Mouse (Mus musculus): ENCODE results near the gene Naif1. TPM values are rescaled to one million over a fixed set of nuclear protein-coding genes. Genes with fewer than 3 reads are reported as not detected.

Naif1 gene
- total RNA-seq, 2 experiments from 2014 or later: 3.9 TPM

- no peak for DNase-seq (ENCODE audit: low spot score in 2 of 2)
- intact Hi-C loops (cut with DNase I): no loop called here
Measured at GRCm38 (mm10) chr2:32425568-32425967, 24.7 kb upstream of the Naif1 start.

DNA sequence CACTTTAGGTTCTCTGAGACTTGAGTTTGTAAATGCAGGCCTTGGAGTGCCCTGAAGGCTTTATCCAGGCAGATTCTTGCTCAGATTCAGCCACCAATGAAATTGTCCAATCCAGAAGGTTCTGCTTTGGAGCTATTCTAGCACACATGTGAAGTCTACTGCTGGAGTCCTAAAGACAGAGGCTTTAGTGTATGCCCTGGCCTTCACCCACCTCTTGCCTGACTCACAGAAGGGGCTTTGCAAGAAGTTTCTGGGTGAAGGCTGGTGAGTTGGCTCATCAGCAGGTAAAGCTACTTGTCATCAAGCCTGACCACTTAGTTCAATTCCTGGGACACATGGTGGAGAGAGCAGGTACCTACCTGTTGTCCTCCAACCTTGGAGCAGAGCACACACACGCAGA lies 24.1 kb upstream of the Naif1 start:
- intact Hi-C loops (cut with DNase I): no loop called here
- DNase-seq (ENCODE audit: low spot score in 2 of 2): no peak

DNA sequence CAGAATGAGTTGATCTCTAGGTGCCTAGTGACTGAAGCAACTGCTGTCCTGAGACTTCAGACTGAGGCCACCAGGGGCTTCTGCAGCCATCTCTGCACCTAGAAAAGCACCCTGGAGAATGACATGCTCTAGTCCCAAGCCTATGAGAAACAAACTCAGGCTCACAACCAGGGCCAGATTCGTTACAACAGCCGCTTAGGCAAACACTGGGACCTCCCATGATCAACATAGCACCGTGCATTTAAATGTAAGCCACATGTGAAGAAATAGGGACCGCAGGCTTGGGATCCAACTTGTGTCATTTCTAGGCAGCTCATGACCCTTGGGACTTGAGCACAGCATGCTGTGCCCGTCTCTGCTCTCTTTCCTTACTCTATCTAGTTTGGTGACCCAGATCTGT lies 22.5 kb upstream of the Naif1 start:
- intact Hi-C loops (cut with DNase I): loop anchor here (2.0 kb wide), 1 partner anchor 23 kb away; the partner anchor contains the start of genes Naif1 and Slc25a25
- DNase-seq (ENCODE audit: low spot score in 2 of 2): no peak

DNA sequence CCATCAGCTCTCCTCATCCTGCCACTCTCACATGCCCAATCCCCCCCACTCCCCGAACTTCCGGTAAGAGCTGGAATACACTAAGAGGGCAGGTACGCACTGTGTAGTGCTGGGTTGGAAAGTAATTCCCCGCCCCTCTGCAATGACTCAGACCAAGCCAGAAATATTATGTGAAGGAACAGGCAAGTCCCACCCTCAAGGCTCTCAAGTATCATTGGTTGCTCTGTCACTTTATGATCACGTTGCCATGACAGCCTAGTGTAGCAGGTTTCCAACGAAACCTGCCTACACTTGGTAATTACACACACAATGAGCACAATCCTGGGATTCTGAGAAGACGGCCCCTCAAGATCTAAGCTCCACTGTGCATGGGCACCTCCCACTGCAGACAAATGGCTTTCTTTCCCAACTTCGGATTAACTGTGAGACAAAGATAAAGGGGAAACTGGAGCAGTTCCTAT lies 22.0 kb upstream of the Naif1 start:
- intact Hi-C loops (cut with DNase I): loop anchor here (2.0 kb wide), 1 partner anchor 23 kb away; the partner anchor contains the start of genes Naif1 and Slc25a25
- peak; percentile 54 to 69 for DNase-seq (ENCODE audit: low spot score in 2 of 2)

GRCm38 (mm10) chr2:32429215-32429891 lies 20.9 kb upstream of the Naif1 start:
- DNase-seq (ENCODE audit: low spot score in 2 of 2): no peak
- intact Hi-C loops (cut with DNase I): loop anchor here (2.0 kb wide), 1 partner anchor 21 kb away; the partner anchor contains the start of genes Naif1 and Slc25a25

DNA sequence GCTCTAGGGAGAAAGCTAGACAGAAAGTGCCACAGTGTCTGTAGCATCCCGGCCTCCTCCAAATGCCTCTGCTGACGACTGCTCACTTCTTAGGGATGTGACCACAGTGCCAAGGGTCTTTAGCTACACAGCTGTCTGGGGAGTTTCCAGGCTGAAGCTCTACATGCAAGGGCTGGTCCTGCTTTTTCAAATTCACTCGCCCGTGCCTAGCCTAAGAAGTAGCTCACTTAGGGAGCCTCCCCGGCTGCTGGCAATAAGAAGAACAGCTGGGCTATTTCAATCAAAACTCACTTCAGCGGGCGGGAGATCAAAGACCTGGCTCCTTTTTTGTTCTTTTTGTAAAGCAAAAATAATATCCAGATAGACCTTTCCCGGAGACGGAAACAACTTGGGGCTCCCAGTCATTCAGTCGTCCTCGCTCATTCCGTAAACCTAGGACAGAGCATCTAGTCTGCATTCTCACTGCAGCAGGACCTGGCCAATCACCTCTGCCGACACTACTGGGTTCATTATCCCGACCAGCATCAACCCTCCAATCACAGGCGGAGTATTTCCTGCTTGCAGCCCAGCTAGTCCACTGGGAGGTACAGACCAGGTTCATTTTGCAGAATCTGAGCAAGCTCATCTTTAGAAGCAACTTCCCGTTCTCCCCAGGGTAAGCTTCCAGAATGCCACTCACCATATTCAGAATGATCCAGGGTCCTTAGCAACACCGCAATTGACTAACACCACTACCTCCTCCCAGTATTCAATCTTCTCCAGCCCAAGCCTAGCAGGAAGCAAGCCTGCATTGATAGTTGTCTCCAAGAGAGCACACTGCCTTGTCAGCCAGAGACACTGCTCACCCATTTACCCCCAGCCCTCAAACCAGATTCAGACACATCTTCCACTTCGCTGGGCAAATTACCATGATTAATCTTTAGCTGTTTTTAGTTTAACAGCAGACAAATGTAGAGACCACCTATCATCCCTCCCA lies 19.3 kb upstream of the Naif1 start:
- peak; percentile 87 for DNase-seq (ENCODE audit: low spot score in 2 of 2)
- intact Hi-C loops (cut with DNase I): no loop called here

GRCm38 (mm10) chr2:32436686-32437372 lies 13.4 kb upstream of the Naif1 start:
- DNase-seq (ENCODE audit: low spot score in 2 of 2): no peak
- intact Hi-C loops (cut with DNase I): no loop called here

GRCm38 (mm10) chr2:32437612-32438166 lies 12.6 kb upstream of the Naif1 start:
- intact Hi-C loops (cut with DNase I): no loop called here
- no peak for DNase-seq (ENCODE audit: low spot score in 2 of 2)

DNA sequence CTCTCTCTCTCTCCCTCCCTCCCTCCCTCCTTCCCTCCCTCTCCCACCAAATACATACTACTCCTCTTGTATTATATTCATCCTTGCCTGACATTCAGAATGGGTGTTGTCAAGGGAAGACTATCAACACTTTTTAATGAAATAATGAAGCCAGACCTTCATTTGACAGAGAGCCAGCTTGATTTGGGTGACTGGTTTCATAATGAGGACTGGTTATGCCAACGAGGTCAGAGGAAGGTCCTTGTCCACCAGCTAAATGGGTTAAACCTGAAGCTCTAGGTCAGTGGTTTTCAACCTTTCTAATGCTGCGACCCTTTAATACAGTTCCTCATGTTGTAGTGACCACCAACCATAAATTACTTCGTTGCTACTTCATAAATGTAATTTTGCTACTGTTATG lies 11.5 kb upstream of the Naif1 start:
- no peak for DNase-seq (ENCODE audit: low spot score in 2 of 2)
- intact Hi-C loops (cut with DNase I): no loop called here

GRCm38 (mm10) chr2:32439177-32439576 lies 11.1 kb upstream of the Naif1 start:
- intact Hi-C loops (cut with DNase I): no loop called here
- DNase-seq (ENCODE audit: low spot score in 2 of 2): no peak

GRCm38 (mm10) chr2:32440164-32440563 lies 10.1 kb upstream of the Naif1 start:
- intact Hi-C loops (cut with DNase I): no loop called here
- DNase-seq (ENCODE audit: low spot score in 2 of 2): no peak

DNA sequence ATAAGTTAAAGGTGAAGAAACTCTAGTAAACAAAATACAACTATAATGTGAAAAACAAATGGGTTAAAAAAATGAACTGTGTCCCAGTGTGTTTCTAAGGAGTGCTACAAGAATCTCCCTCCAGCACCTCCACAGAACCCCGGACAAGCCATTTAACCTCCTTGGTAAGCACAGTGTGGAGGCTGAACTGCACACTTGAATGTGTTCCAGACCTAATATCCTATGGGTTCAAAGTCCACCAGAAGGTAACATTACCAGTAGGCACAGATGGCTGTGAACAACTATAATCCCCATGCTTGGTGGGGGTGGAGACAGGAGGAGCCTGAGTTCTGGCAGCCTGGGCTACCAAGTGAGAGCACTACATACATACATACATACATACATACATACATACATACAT lies 9.6 kb upstream of the Naif1 start:
- DNase-seq (ENCODE audit: low spot score in 2 of 2): no peak
- intact Hi-C loops (cut with DNase I): no loop called here

DNA sequence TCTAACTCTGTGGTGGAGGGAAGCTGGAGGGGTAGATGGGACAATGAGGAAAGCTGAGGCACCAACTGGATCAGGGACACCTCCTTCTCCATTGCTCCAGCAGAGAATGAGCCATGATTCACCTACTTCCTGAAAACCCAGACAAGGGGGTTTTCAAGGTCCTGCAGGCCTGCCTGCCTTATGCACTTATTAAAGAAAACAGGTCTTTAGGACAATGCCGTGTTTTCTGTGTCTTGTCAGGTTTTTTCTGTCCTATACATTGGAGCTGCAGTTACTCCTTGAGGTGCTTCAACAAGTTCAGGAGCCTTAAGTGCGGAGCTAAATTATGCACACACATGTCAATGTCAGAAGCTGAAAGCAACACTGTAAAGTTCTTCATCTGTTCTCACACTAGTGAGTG lies 8.7 kb upstream of the Naif1 start:
- no peak for DNase-seq (ENCODE audit: low spot score in 2 of 2)
- intact Hi-C loops (cut with DNase I): no loop called here

DNA sequence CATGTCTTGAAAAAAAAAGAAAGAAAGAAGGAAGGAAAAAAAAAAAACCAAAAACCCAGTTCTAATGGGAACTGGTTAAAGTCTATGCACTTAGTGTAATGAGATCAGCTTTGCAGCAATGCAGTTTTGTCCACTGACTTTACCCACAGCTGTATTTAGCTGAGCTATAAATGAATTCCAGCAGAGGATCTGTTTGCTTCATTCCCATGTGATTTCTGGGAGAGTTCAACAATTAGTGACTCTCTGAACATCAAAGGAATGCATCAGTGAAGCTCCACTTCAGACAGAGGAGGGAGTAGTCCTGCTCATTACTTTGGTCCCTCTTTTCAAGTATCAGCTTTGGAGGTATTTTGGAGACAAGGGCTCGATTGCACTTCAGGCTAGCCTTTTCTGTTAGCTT lies 4.7 kb upstream of the Naif1 start:
- intact Hi-C loops (cut with DNase I): no loop called here
- DNase-seq (ENCODE audit: low spot score in 2 of 2): no peak

DNA sequence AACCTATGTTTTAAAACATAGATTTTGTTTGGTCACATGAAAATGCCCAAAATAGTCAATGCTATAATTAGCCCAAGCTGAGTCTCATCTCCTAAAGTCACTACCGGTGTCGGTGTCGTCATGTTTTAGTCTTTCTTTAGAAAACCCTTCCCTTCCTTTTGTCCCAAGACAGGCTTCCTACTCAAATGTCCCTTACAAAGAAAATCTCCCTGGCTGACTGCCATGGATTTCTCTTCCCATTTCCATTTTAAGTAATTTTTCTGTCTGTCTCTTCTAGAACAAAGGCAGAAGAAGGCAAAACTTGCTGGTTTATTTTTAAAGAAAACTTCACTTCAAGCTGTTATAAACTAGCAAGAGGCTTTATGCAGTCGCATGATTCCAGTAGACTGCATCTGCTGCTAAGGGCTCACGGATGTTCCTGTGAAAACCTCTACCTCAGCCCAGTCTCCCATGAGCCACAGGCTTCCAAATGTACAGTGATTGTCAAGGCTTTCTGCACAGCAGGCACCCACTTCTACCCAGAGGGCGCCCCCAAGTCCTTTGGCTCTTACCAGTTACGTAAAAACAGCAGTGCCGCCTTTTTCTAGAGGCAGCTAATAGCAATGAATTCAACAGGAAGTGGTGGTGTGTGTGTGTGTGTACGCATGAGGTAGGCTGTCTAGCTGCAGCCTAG lies 2.9 kb upstream of the Naif1 start:
- DNase-seq (ENCODE audit: low spot score in 2 of 2): peak in 1 of 2 experiments; percentile 50
- intact Hi-C loops (cut with DNase I): no loop called here

GRCm38 (mm10) chr2:32448480-32448879 lies 1.8 kb upstream of the Naif1 start:
- intact Hi-C loops (cut with DNase I): no loop called here
- DNase-seq (ENCODE audit: low spot score in 2 of 2): no peak

GRCm38 (mm10) chr2:32450881-32451844 lies 906 bp downstream of the Naif1 start, which contains the start of gene Slc25a25:
TSS of gene Slc25a25 (minus strand) at chr2:32451445.
- peak; percentile 96 to 98 for DNase-seq (ENCODE audit: low spot score in 2 of 2)
- intact Hi-C loops (cut with DNase I): loop anchor here (2.0 kb wide), 1 partner anchor 22 kb away; no protein-coding TSS in a partner anchor

DNA sequence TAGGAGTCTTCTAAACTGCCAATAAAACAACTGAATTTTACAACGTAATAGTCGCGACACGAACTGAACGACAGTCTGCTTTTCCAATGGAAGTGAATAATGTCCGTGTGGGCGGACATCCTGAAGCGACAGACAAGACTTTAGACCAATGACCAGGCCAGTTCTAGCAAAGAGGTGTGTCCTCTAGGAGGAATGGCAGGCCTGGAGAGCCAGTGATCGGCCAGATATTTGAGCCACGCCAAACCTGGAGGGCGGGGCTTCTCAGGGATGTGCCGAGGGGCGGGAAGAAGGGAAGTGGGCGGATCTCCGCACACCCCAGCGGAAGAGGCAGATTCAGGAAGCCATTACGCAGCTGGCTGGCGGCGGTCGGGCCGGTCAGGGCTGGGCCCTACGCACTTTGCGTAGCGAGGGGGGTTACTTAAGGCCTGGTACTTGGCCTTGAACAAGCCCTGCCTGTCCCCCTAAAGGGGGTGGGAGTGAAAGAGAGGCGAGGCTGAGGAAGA lies 1.7 kb downstream of the Naif1 start:
- DNase-seq (ENCODE audit: low spot score in 2 of 2): peak; percentile 98
- intact Hi-C loops (cut with DNase I): loop anchor here (2.0 kb wide), 1 partner anchor 23 kb away; no protein-coding TSS in a partner anchor

All from left cerebral cortex, postnatal 36 days (tissue).